Mouse (Mus musculus) ES-E14 (cell line): ENCODE results near the gene Slc29a3. TPM values are rescaled to one million over a fixed set of nuclear protein-coding genes. Genes with fewer than 3 reads are reported as not detected.
A peak's percentile ranks its signal among the peaks of the same experiment; 100 is the strongest.

Experiments
- DNase-seq: peaks from one replicate; pipeline ENCODE4 v3.0.0-alpha.2; 2013; ENCODE audit warnings: low read depth, low spot score
- H3K27ac ChIP-seq: 2 replicates; pipeline ENCODE4 v1.5.1; 2012; ENCODE audit warnings: low read depth, mild to moderate bottlenecking, low read length, moderate library complexity, mixed read lengths; ENCODE audit not compliant: poor library complexity, insufficient read depth, severe bottlenecking
- H3K36me3 ChIP-seq: 2 replicates; pipeline ENCODE4 v1.6.1; 2012; ENCODE audit warnings: mild to moderate bottlenecking, low read length, moderate library complexity, mixed read lengths; ENCODE audit not compliant: control insufficient read depth, poor library complexity, insufficient read depth, severe bottlenecking
- H3K4me1 ChIP-seq, 2 experiments: fragments of 150-350 bp in 1 of 2; sonication (generic) in 1 of 2; 2 replicates each; pipeline ENCODE4 v1.6.1; 2012; ENCODE audit warnings: low read length in 2 of 2, mild to moderate bottlenecking in 1 of 2, mixed read lengths in 1 of 2; ENCODE audit not compliant: control insufficient read depth in 2 of 2, insufficient read depth in 2 of 2, poor library complexity in 1 of 2
- H3K4me3 ChIP-seq, 2 experiments: fragments of 150-350 bp in 1 of 2; sonication (generic) in 1 of 2; 2 replicates each; pipeline ENCODE4 v1.5.1; 2012; ENCODE audit warnings: low read length in 2 of 2, low read depth in 1 of 2, mild to moderate bottlenecking in 1 of 2, mixed read lengths in 1 of 2; ENCODE audit not compliant: insufficient read depth in 1 of 2, poor library complexity in 1 of 2, severe bottlenecking in 1 of 2
- H3K9ac ChIP-seq: 2 replicates; pipeline ENCODE4 v1.6.1; 2012; ENCODE audit warnings: low read depth, mild to moderate bottlenecking, low read length, mixed read lengths; ENCODE audit not compliant: poor library complexity, insufficient read depth, severe bottlenecking
- H3K9me3 ChIP-seq: fragments of 150-350 bp; sonication (generic); 2 replicates; pipeline ENCODE4 v1.6.1; 2012; ENCODE audit warnings: low read depth, mild to moderate bottlenecking, low read length; ENCODE audit not compliant: control insufficient read depth, insufficient read depth
- CHD2 ChIP-seq: IDR thresholded peaks from 2 replicates; pipeline ENCODE4 v1.6.1; 2014; ENCODE audit warnings: mild to moderate bottlenecking, low read depth, low read length, inconsistent platforms
- HCFC1 ChIP-seq: IDR thresholded peaks from 2 replicates; pipeline ENCODE4 v1.6.1; 2012; ENCODE audit warnings: low read length, inconsistent platforms, borderline replicate concordance; ENCODE audit not compliant: insufficient read depth
- MAFK ChIP-seq: IDR thresholded peaks from 2 replicates; pipeline ENCODE4 v1.6.1; 2014; ENCODE audit warnings: mild to moderate bottlenecking, low read depth, low read length, inconsistent platforms; ENCODE audit not compliant: insufficient read depth
- ZC3H11A ChIP-seq: IDR thresholded peaks from 2 replicates; pipeline ENCODE4 v1.6.1; 2012; ENCODE audit warnings: low read depth, mild to moderate bottlenecking, inconsistent platforms, low read length, borderline replicate concordance
- ZNF384 ChIP-seq: IDR thresholded peaks from 2 replicates; pipeline ENCODE4 v1.6.1; 2012; ENCODE audit warnings: low read depth, low read length, inconsistent platforms
- in situ Hi-C, 2 experiments: fragments of 600-800 bp; cut with MboI; formaldehyde crosslinking; loops; one replicate each; pipeline ENCODE4 v1.15.1; 2025; ENCODE audit warnings: low sequenced_read_pairs in 2 of 2, inconsistent platforms in 1 of 2; ENCODE audit not compliant: unreplicated experiment in 2 of 2
- total RNA-seq: library from RNA; depleted of rRNA; stranded (reverse); fragments of 300-350 nt; gene quantifications from 2 replicates; pipeline ENCODE4 v1.2.3, GENCODE M21; 2012

Slc29a3 gene
- total RNA-seq, 1 experiment, result 11.9 TPM

- H3K27ac ChIP-seq, result no peak overlapping the region
- no peak for TF ChIP-seq MAFK
- no peak for TF ChIP-seq HCFC1
- no peak for TF ChIP-seq CHD2
- no peak for TF ChIP-seq ZC3H11A
- TF ChIP-seq ZNF384, result no peak
- peaks cover 0 to 16% of the 10 kb centered on the region in 2 experiments; a peak in 2 of 4 replicates for H3K4me1 ChIP-seq
- H3K36me3 ChIP-seq, result peaks cover 30% of the 10 kb centered on the region
- in situ Hi-C loops, result no loop called here
- no peaks in the 10 kb centered on the region for H3K9me3 ChIP-seq
- no peak for DNase-seq
- H3K4me3 ChIP-seq, result no peak overlapping the region
- no peak overlapping the region for H3K9ac ChIP-seq
Measured at GRCm38 (mm10) chr10:60767400-60767799, 14.8 kb upstream of the Slc29a3 start.

GRCm38 (mm10) chr10:60762126-60762525 lies 9.5 kb upstream of the Slc29a3 start:
- Histone ChIP-seq H3K4me3 (no peak overlapping the region), H3K9me3 (no peaks in the 10 kb centered on the region), H3K9ac (no peak overlapping the region), H3K4me1 (no peaks in the 10 kb centered on the region; a peak in 1 of 4 replicates), H3K36me3 (peaks cover 21% of the 10 kb centered on the region), H3K27ac (no peak overlapping the region)
- no peak for DNase-seq
- TF ChIP-seq HCFC1 (no peak), ZC3H11A (no peak), MAFK (no peak), ZNF384 (no peak), CHD2 (no peak)
- in situ Hi-C loops, result no loop called here

- H3K4me1 ChIP-seq, result no peaks in the 10 kb centered on the region
- H3K9ac ChIP-seq, result no peak overlapping the region
Measured at GRCm38 (mm10) chr10:60760377-60760776, 7.8 kb upstream of the Slc29a3 start.

GRCm38 (mm10) chr10:60756992-60757391 lies 4.4 kb upstream of the Slc29a3 start:
- DNase-seq, result peak; percentile 55
- Histone ChIP-seq H3K4me3 (no peak overlapping the region), H3K9me3 (no peaks in the 10 kb centered on the region), H3K27ac (no peak overlapping the region), H3K9ac (no peak overlapping the region), H3K4me1 (no peaks in the 10 kb centered on the region; a peak in 1 of 4 replicates), H3K36me3 (no peaks in the 10 kb centered on the region)
- in situ Hi-C loops, result loop anchor here (5.0 to 10.0 kb wide), 4 partner anchors 132 to 452 kb away; no protein-coding TSS in a partner anchor
- TF ChIP-seq ZC3H11A (peak; percentile 81), HCFC1 (no peak), MAFK (no peak), ZNF384 (peak; percentile 84), CHD2 (no peak)

More at GRCm38 (mm10) chr10:60760377-60760776, 7.8 kb upstream of the Slc29a3 start:
- Histone ChIP-seq H3K27ac (no peak overlapping the region), H3K4me3 (no peak overlapping the region), H3K36me3 (peaks cover 7% of the 10 kb centered on the region), H3K9me3 (no peaks in the 10 kb centered on the region)
- peak; percentile 48; the same call in 1 of the 2 replicates for TF ChIP-seq HCFC1
- TF ChIP-seq ZC3H11A, result peak; percentile 92
- no peak for TF ChIP-seq ZNF384
- in situ Hi-C loops, result no loop called here
- peak; percentile 99 for DNase-seq

- no peak for TF ChIP-seq ZNF384
- TF ChIP-seq CHD2, result no peak
- TF ChIP-seq HCFC1, result no peak
- no peak for TF ChIP-seq ZC3H11A
- TF ChIP-seq MAFK, result no peak
- Histone ChIP-seq H3K36me3 (no peaks in the 10 kb centered on the region), H3K4me3 (no peak overlapping the region), H3K27ac (no peak overlapping the region), H3K9me3 (no peaks in the 10 kb centered on the region), H3K4me1 (no peaks in the 10 kb centered on the region; a peak in 2 of 4 replicates), H3K9ac (no peak overlapping the region)
- in situ Hi-C loops, result loop anchor here (5.0 to 10.0 kb wide), 4 partner anchors 131 to 451 kb away; no protein-coding TSS in a partner anchor
- DNase-seq, result no peak
Measured at GRCm38 (mm10) chr10:60756146-60756545, 3.6 kb upstream of the Slc29a3 start.
